12 mouse cellular contexts compared by ENCODE assay signal in the genomic region with DNA sequence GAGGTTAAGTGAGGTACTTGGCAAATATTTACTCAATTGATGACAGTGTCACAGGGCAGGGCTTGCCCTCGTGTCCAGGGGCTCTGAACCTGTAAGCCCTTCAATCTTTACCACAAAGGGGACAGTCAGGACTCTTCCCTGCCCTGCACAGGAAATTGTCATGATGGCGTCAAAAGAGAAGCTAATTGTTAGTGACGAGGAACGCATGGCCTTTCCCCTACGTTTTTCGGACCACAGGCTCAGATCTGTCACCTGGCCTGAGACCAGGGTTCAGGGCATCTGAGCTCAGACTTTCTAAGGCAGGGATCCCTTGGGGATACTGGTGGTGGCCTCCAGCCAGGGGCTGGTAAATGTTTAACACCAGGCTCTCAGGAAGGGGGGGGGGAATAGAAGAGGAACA. TPM values are rescaled to one million over a fixed set of nuclear protein-coding genes. Genes with fewer than 3 reads are reported as not detected.
DNase-seq lines count a peak whose midpoint lies in the region; ATAC-seq and TF ChIP-seq lines count a peak whose summit lies in the region.
"Had no signal": no experiment of that assay in that cellular context is flagged by ENCODE, and none has a peak within 500 bp of the region (broad histone marks: within the 10 kb centered on the region; RNA-seq: fewer than 3 reads in every experiment).

No protein-coding gene starts in this region.

- H3K27ac ChIP-seq in ES-E14 (ENCODE audit: insufficient read depth, low read depth, low read length, poor library complexity, severe bottlenecking): peak overlapping the region; percentile 100
- no peak overlapping the region for H3K27ac ChIP-seq in kidney, embryonic 14.5 days (ENCODE audit: low read depth, low read length)
- peak overlapping the region; percentile 91 for H3K27ac ChIP-seq in lung, embryonic 16.5 days (ENCODE audit: low read length)

- no peaks in the 10 kb centered on the region for H3K36me3 ChIP-seq in ES-E14 (ENCODE audit: control insufficient read depth, insufficient read depth, low read length, poor library complexity, severe bottlenecking)
- H3K36me3 ChIP-seq in kidney, embryonic 14.5 days (ENCODE audit: control insufficient read depth, insufficient read depth, low read length): no peaks in the 10 kb centered on the region
- H3K36me3 ChIP-seq in lung, embryonic 16.5 days (ENCODE audit: control insufficient read depth, insufficient read depth, low read length): no peaks in the 10 kb centered on the region
- H3K36me3 ChIP-seq: heart, embryonic 12.5 days had no signal

- H3K9me3 ChIP-seq in ES-E14 (ENCODE audit: control insufficient read depth, insufficient read depth, low read depth, low read length): no peaks in the 10 kb centered on the region
- no peaks in the 10 kb centered on the region for H3K9me3 ChIP-seq in kidney, embryonic 14.5 days (ENCODE audit: control insufficient read depth, low read length)
- H3K9me3 ChIP-seq in lung, embryonic 16.5 days (ENCODE audit: control insufficient read depth, low read length): no peaks in the 10 kb centered on the region
- H3K9me3 ChIP-seq: heart, embryonic 12.5 days; megakaryocyte, embryonic 14.5 days had no signal

- WGBS in kidney, embryonic 14.5 days: 8% methylated on average over 6 of the region's 6 CpGs
- 6% methylated on average over 6 of the region's 6 CpGs for WGBS in lung, embryonic 16.5 days

- no peak overlapping the region; the same call in 1 of the 2 replicates for H3K9ac ChIP-seq in ES-E14 (ENCODE audit: insufficient read depth, low read depth, low read length, poor library complexity, severe bottlenecking)
- H3K9ac ChIP-seq in kidney, embryonic 14.5 days (ENCODE audit: low read depth, low read length): no peak overlapping the region
- no peak overlapping the region for H3K9ac ChIP-seq in lung, embryonic 16.5 days (ENCODE audit: low read length)
- H3K9ac ChIP-seq: heart, embryonic 12.5 days had no signal

- ATAC-seq in kidney, embryonic 14.5 days (ENCODE audit: low FRiP score, low TSS enrichment): 0 out of 2 replicates have a peak, but pooled peaks have one; percentile 5
- no peak for ATAC-seq in lung, embryonic 16.5 days (ENCODE audit: low read depth)

- DNase-seq in adrenal gland, postnatal 14 days: peak; percentile 58
- DNase-seq in adrenal gland, adult 2 months: no peak
- DNase-seq in ES-E14 (ENCODE audit: low read depth, low spot score) (no peak), adipocyte (ENCODE audit: low spot score) (no peak)
- no peak for DNase-seq in layer of hippocampus, postnatal 36 days
- DNase-seq in cerebellum, postnatal 14 days: no peak
- DNase-seq: cerebellum, adult 18-20 months had no signal

- no peak overlapping the region; the same call in 1 of the 2 replicates for H3K4me2 ChIP-seq in kidney, embryonic 14.5 days (replicated peaks; ENCODE audit: low read depth, low read length)
- no peak overlapping the region for H3K4me2 ChIP-seq in lung, embryonic 16.5 days (ENCODE audit: low read depth, low read length)
- H3K4me2 ChIP-seq: heart, embryonic 12.5 days had no signal

- H3K4me1 ChIP-seq in ES-E14 (ENCODE audit: control insufficient read depth in 2 of 2, insufficient read depth in 2 of 2, low read length in 2 of 2, poor library complexity in 1 of 2): peaks cover 12 to 40% of the 10 kb centered on the region in 2 experiments; a peak in 3 of 4 replicates
- peaks cover 53% of the 10 kb centered on the region for H3K4me1 ChIP-seq in kidney, embryonic 14.5 days (ENCODE audit: control insufficient read depth, insufficient read depth, low read length)
- peaks cover 56% of the 10 kb centered on the region for H3K4me1 ChIP-seq in lung, embryonic 16.5 days (replicated peaks; ENCODE audit: control insufficient read depth, insufficient read depth, low read length)

- no peaks in the 10 kb centered on the region for H3K27me3 ChIP-seq in kidney, embryonic 14.5 days (ENCODE audit: control insufficient read depth, insufficient read depth, low read length)
- no peaks in the 10 kb centered on the region for H3K27me3 ChIP-seq in lung, embryonic 16.5 days (ENCODE audit: control insufficient read depth, insufficient read depth, low read depth, low read length)

- no peak overlapping the region for H3K4me3 ChIP-seq in ES-E14 (ENCODE audit: insufficient read depth in 1 of 2, low read depth in 1 of 2, low read length in 2 of 2, poor library complexity in 1 of 2, severe bottlenecking in 1 of 2)
- H3K4me3 ChIP-seq in kidney, embryonic 14.5 days (ENCODE audit: low read length): no peak overlapping the region
- no peak overlapping the region for H3K4me3 ChIP-seq in lung, embryonic 16.5 days (ENCODE audit: low read length)
- H3K4me3 ChIP-seq: heart, embryonic 12.5 days; megakaryocyte, embryonic 14.5 days had no signal

- in situ Hi-C loops in ES-E14 (cut with MboI; ENCODE audit: low sequenced_read_pairs in 2 of 2, unreplicated experiment in 2 of 2): loop anchor here in 1 of 2 experiments (10.0 kb wide), 1 partner anchor 284 kb away; no protein-coding TSS in a partner anchor

TF ChIP-seq in ES-E14, 5 proteins besides CTCF, POLR2A, EP300 and RAD21:
- TF ChIP-seq ZNF384 (IDR thresholded peaks at IDR 0.05; ENCODE audit: low read depth, low read length) (no peak), CHD2 (IDR thresholded peaks at IDR 0.05; ENCODE audit: low read depth, low read length) (no peak), ZC3H11A (IDR thresholded peaks at IDR 0.05; ENCODE audit: borderline replicate concordance, low read depth, low read length) (no peak), HCFC1 (IDR thresholded peaks at IDR 0.05; ENCODE audit: borderline replicate concordance, insufficient read depth, low read length) (no peak), MAFK (IDR thresholded peaks at IDR 0.05; ENCODE audit: insufficient read depth, low read depth, low read length) (no peak)

RNA-seq across cellular contexts. Expression of a gene that starts 19.9 kb away (rescaled TPM):
- total RNA-seq in adrenal gland, postnatal 14 days (2021): 18.8 and 19.4 TPM in 2 replicates
- total RNA-seq in adrenal gland, adult 2 months (2021): 10 to 100 TPM; 11.7 to 19.4 TPM
- polyA plus RNA-seq in adrenal gland, adult 2 months (2012; rRNA removed): 18.0 and 24.1 TPM in 2 replicates
- 256 and 507 TPM in 2 replicates for total RNA-seq in ES-E14 (2012; rRNA removed)
- 3.7 and 3.9 TPM in 2 replicates for polyA plus RNA-seq in kidney, embryonic 14.5 days (2014; fragmentation: Nextera tagmentation; extraction: Ambion mirVana)
- 11.6 and 11.8 TPM in 2 replicates for polyA plus RNA-seq in lung, embryonic 16.5 days (2015; fragmentation: Nextera tagmentation; extraction: Ambion mirVana)
- 1 to 10 TPM; 1.3 to 1.7 TPM for total RNA-seq in layer of hippocampus, postnatal 36 days (2021)

RNA-seq across cellular contexts. Expression of a gene that starts 41.9 kb away (rescaled TPM):
- 35.9 and 36.8 TPM in 2 replicates for total RNA-seq in adrenal gland, postnatal 14 days (2021)
- 10 to 100 TPM; 50.9 to 65.1 TPM for total RNA-seq in adrenal gland, adult 2 months (2021)
- 58.3 and 75.8 TPM in 2 replicates for polyA plus RNA-seq in adrenal gland, adult 2 months (2012; rRNA removed)
- 1.7 and 2.3 TPM in 2 replicates for total RNA-seq in ES-E14 (2012; rRNA removed)
- polyA plus RNA-seq in kidney, embryonic 14.5 days (2014; fragmentation: Nextera tagmentation; extraction: Ambion mirVana): 6.8 and 7.4 TPM in 2 replicates
- 17.7 and 18.0 TPM in 2 replicates for polyA plus RNA-seq in lung, embryonic 16.5 days (2015; fragmentation: Nextera tagmentation; extraction: Ambion mirVana)
- total RNA-seq in layer of hippocampus, postnatal 36 days (2021): 10 to 100 TPM; 15.5 to 15.9 TPM
- total RNA-seq: neutrophil, adult 5-6 weeks had no signal

Comparison
In these comparisons a context has a peak if more than half of its experiments do, and no peak if none do; other contexts are left out.
1. RNA of a gene that starts 19.9 kb away (total RNA-seq): 256 to 507 TPM in ES-E14; 11.7 to 19.4 TPM in adrenal gland, adult 2 months, 18.8 to 19.4 TPM in adrenal gland, postnatal 14 days and 1.3 to 1.7 TPM in layer of hippocampus, postnatal 36 days; every median in the first group is over 10 times any median in the second.